In genomic region chrX:7067219-7067618, GRCm38 (mm10) we compare ENCODE assay signal across 33 mouse cellular contexts. TPM values are rescaled to one million over a fixed set of nuclear protein-coding genes. Genes with fewer than 3 reads are reported as not detected.
"Had no signal": no experiment of that assay in that cellular context is flagged by ENCODE, and none has a peak within 500 bp of the region (broad histone marks: within the 10 kb centered on the region; RNA-seq: fewer than 3 reads in every experiment).

TSS of gene Akap4 (plus strand) at chrX:7067519.

- DNase-seq: left cerebral cortex, postnatal 4 days; liver; liver, embryonic 13.5 days; liver, postnatal 0 days; lung, adult 2 months; lung, embryonic 14.5 days; midbrain, embryonic 14.5 days had no signal

- H3K27me3 ChIP-seq: limb, embryonic 12.5 days; limb, embryonic 13.5 days; limb, embryonic 15.5 days; liver, embryonic 12.5 days; liver, embryonic 13.5 days; liver, embryonic 15.5 days; lung, embryonic 15.5 days; midbrain, embryonic 12.5 days; midbrain, embryonic 13.5 days; midbrain, embryonic 15.5 days had no signal

- H3K36me3 ChIP-seq: limb, embryonic 10.5 days; limb, embryonic 12.5 days; limb, embryonic 13.5 days; limb, embryonic 15.5 days; liver, embryonic 12.5 days; liver, embryonic 13.5 days; liver, embryonic 15.5 days; lung, embryonic 15.5 days; midbrain, embryonic 10.5 days; midbrain, embryonic 12.5 days; midbrain, embryonic 13.5 days; midbrain, embryonic 15.5 days had no signal

- H3K27ac ChIP-seq: left cerebral cortex, adult 2 months; limb, embryonic 10.5 days; limb, embryonic 12.5 days; limb, embryonic 13.5 days; limb, embryonic 15.5 days; liver, embryonic 12.5 days; liver, embryonic 13.5 days; liver, embryonic 14.5 days; liver, embryonic 15.5 days; lung, embryonic 15.5 days; macrophage; midbrain, embryonic 10.5 days; midbrain, embryonic 12.5 days; midbrain, embryonic 13.5 days; midbrain, embryonic 15.5 days had no signal

- H3K4me1 ChIP-seq: limb, embryonic 10.5 days; limb, embryonic 12.5 days; limb, embryonic 13.5 days; limb, embryonic 15.5 days; liver, embryonic 12.5 days; liver, embryonic 13.5 days; liver, embryonic 15.5 days; lung, embryonic 15.5 days; megakaryocyte, embryonic 14.5 days; midbrain, embryonic 10.5 days; midbrain, embryonic 12.5 days; midbrain, embryonic 13.5 days; midbrain, embryonic 15.5 days had no signal

- H3K4me3 ChIP-seq: left cerebral cortex, adult 2 months; limb, embryonic 10.5 days; limb, embryonic 12.5 days; limb, embryonic 13.5 days; limb, embryonic 15.5 days; liver, embryonic 12.5 days; liver, embryonic 13.5 days; liver, embryonic 15.5 days; lung, embryonic 15.5 days; megakaryocyte, embryonic 14.5 days; midbrain, embryonic 10.5 days; midbrain, embryonic 12.5 days; midbrain, embryonic 13.5 days; midbrain, embryonic 15.5 days; myocyte had no signal

RNA-seq across cellular contexts. Expression of gene Akap4, which starts in this region (rescaled TPM):
- polyA plus RNA-seq: limb, embryonic 10.5 days; limb, embryonic 11.5 days; limb, embryonic 12.5 days; limb, embryonic 13.5 days; limb, embryonic 14.5 days; limb, embryonic 15.5 days; liver, adult 2 months; liver, embryonic 11.5 days; liver, embryonic 12.5 days; liver, embryonic 13.5 days; liver, embryonic 14.5 days; liver, embryonic 15.5 days; liver, embryonic 16.5 days; liver, postnatal 0 days; lung, adult 2 months; lung, embryonic 14.5 days; lung, embryonic 15.5 days; lung, embryonic 16.5 days; lung, postnatal 0 days; macrophage; midbrain, embryonic 10.5 days; midbrain, embryonic 11.5 days; midbrain, embryonic 12.5 days; midbrain, embryonic 13.5 days; midbrain, embryonic 14.5 days; midbrain, embryonic 15.5 days; midbrain, embryonic 16.5 days; midbrain, postnatal 0 days; myocyte had no signal
